16 mouse cellular contexts compared by ENCODE assay signal in genomic region chr8:71527162-71527870, GRCm38 (mm10). TPM values are rescaled to one million over a fixed set of nuclear protein-coding genes. Genes with fewer than 3 reads are reported as not detected.
DNase-seq lines count a peak whose midpoint lies in the region; ATAC-seq and TF ChIP-seq lines count a peak whose summit lies in the region.
"Had no signal": no experiment of that assay in that cellular context is flagged by ENCODE, and none has a peak within 500 bp of the region (broad histone marks: within the 10 kb centered on the region; RNA-seq: fewer than 3 reads in every experiment).

No protein-coding gene starts in this region.

- no peak for DNase-seq in forebrain, embryonic 10.5 days (ENCODE audit: extremely low spot score, low spot score)
- DNase-seq in liver, result no peak
- peak; percentile 41 for DNase-seq in embryonic facial prominence, embryonic 14.5 days (ENCODE audit: low spot score)
- peak; percentile 61 for DNase-seq in limb, embryonic 14.5 days (ENCODE audit: low spot score)
- DNase-seq in layer of hippocampus, adult 18-20 months (ENCODE audit: low spot score in 2 of 2), result no peak
- DNase-seq: adrenal gland, adult 8-10 months; cerebellum, adult 11 months; embryo, embryonic 11 days; kidney, adult 9 months had no signal

- H3K9ac ChIP-seq in forebrain, embryonic 16.5 days (replicated peaks; ENCODE audit: low read depth, low read length), result no peak overlapping the region
- no peak overlapping the region for H3K9ac ChIP-seq in liver, embryonic 15.5 days
- H3K9ac ChIP-seq in embryonic facial prominence, embryonic 14.5 days (ENCODE audit: low read depth, low read length), result no peak overlapping the region
- no peak overlapping the region for H3K9ac ChIP-seq in limb, embryonic 14.5 days (ENCODE audit: low read depth, low read length, severe bottlenecking)
- H3K9ac ChIP-seq: forebrain, embryonic 15.5 days had no signal

- peak overlapping the region; percentile 58; the same call in 1 of the 2 replicates for H3K27ac ChIP-seq in forebrain, embryonic 10.5 days
- no peak overlapping the region for H3K27ac ChIP-seq in forebrain, embryonic 16.5 days (ENCODE audit: low read length)
- peak overlapping the region; percentile 33; the same call in 1 of the 2 replicates for H3K27ac ChIP-seq in liver, embryonic 15.5 days (replicated peaks)
- H3K27ac ChIP-seq in embryonic facial prominence, embryonic 14.5 days (replicated peaks; ENCODE audit: low read depth, low read length), result peak overlapping the region; percentile 52
- 0 out of 2 replicates have a peak overlapping the region, but pooled peaks have one; percentile 33 for H3K27ac ChIP-seq in limb, embryonic 14.5 days (replicated peaks; ENCODE audit: low read depth, low read length)
- H3K27ac ChIP-seq: forebrain, embryonic 15.5 days had no signal

- H3K4me1 ChIP-seq in forebrain, embryonic 10.5 days, result peaks cover 28% of the 10 kb centered on the region
- 0 out of 2 replicates have a peak, but pooled peaks cover 4% of the 10 kb centered on the region for H3K4me1 ChIP-seq in forebrain, embryonic 16.5 days (replicated peaks; ENCODE audit: control insufficient read depth, insufficient read depth, low read length)
- H3K4me1 ChIP-seq in liver, embryonic 15.5 days (replicated peaks), result 0 out of 2 replicates have a peak, but pooled peaks cover 9% of the 10 kb centered on the region
- H3K4me1 ChIP-seq in embryonic facial prominence, embryonic 14.5 days (ENCODE audit: control insufficient read depth, insufficient read depth, low read length), result peaks cover 7% of the 10 kb centered on the region
- H3K4me1 ChIP-seq in limb, embryonic 14.5 days (ENCODE audit: control insufficient read depth, insufficient read depth, low read length), result peaks cover 5% of the 10 kb centered on the region; the same call in 1 of the 2 replicates

- no peak overlapping the region for H3K4me3 ChIP-seq in forebrain, embryonic 10.5 days
- H3K4me3 ChIP-seq in forebrain, embryonic 16.5 days (replicated peaks; ENCODE audit: low read length), result no peak overlapping the region
- H3K4me3 ChIP-seq in liver, embryonic 15.5 days (replicated peaks), result no peak overlapping the region
- no peak overlapping the region for H3K4me3 ChIP-seq in embryonic facial prominence, embryonic 14.5 days (ENCODE audit: low read depth, low read length)
- H3K4me3 ChIP-seq in limb, embryonic 14.5 days (replicated peaks; ENCODE audit: low read length), result no peak overlapping the region
- H3K4me3 ChIP-seq: forebrain, embryonic 15.5 days had no signal

- H3K9me3 ChIP-seq in forebrain, embryonic 10.5 days, result no peaks in the 10 kb centered on the region
- H3K9me3 ChIP-seq in forebrain, embryonic 16.5 days (ENCODE audit: control insufficient read depth, low read length), result no peaks in the 10 kb centered on the region
- no peaks in the 10 kb centered on the region for H3K9me3 ChIP-seq in liver, embryonic 15.5 days (replicated peaks)
- no peaks in the 10 kb centered on the region for H3K9me3 ChIP-seq in embryonic facial prominence, embryonic 14.5 days (ENCODE audit: control insufficient read depth, low read length)
- no peaks in the 10 kb centered on the region for H3K9me3 ChIP-seq in limb, embryonic 14.5 days (ENCODE audit: control insufficient read depth, low read length)
- H3K9me3 ChIP-seq: forebrain, embryonic 15.5 days had no signal

- no peaks in the 10 kb centered on the region for H3K36me3 ChIP-seq in forebrain, embryonic 10.5 days (replicated peaks)
- no peaks in the 10 kb centered on the region for H3K36me3 ChIP-seq in forebrain, embryonic 16.5 days (ENCODE audit: control insufficient read depth, insufficient read depth)
- no peaks in the 10 kb centered on the region for H3K36me3 ChIP-seq in liver, embryonic 15.5 days (replicated peaks)
- no peaks in the 10 kb centered on the region for H3K36me3 ChIP-seq in embryonic facial prominence, embryonic 14.5 days (ENCODE audit: control insufficient read depth, insufficient read depth, low read length)
- no peaks in the 10 kb centered on the region for H3K36me3 ChIP-seq in limb, embryonic 14.5 days (ENCODE audit: control insufficient read depth, insufficient read depth, low read length)
- H3K36me3 ChIP-seq: forebrain, embryonic 15.5 days had no signal

- no peak for ATAC-seq in forebrain, embryonic 16.5 days
- no peak for ATAC-seq in liver, embryonic 15.5 days (ENCODE audit: insufficient read depth)
- ATAC-seq in embryonic facial prominence, embryonic 14.5 days (ENCODE audit: low read depth), result no peak
- 0 out of 2 replicates have a peak, but pooled peaks have one; percentile 31 for ATAC-seq in limb, embryonic 14.5 days (ENCODE audit: low FRiP score, low read depth)
- no peak for ATAC-seq in erythroid progenitor cell, adult 5-6 weeks (replicated peaks; ENCODE audit: low FRiP score, poor library complexity, severe bottlenecking)
- ATAC-seq: forebrain, embryonic 15.5 days had no signal

- H3K4me2 ChIP-seq in forebrain, embryonic 16.5 days (ENCODE audit: low read length), result no peak overlapping the region
- no peak overlapping the region for H3K4me2 ChIP-seq in liver, embryonic 15.5 days
- no peak overlapping the region for H3K4me2 ChIP-seq in embryonic facial prominence, embryonic 14.5 days (ENCODE audit: low read depth, low read length)
- no peak overlapping the region for H3K4me2 ChIP-seq in limb, embryonic 14.5 days (replicated peaks; ENCODE audit: low read depth, low read length, severe bottlenecking)
- H3K4me2 ChIP-seq: forebrain, embryonic 15.5 days had no signal

- peaks cover 64% of the 10 kb centered on the region for H3K27me3 ChIP-seq in forebrain, embryonic 10.5 days (ENCODE audit: poor library complexity, severe bottlenecking)
- H3K27me3 ChIP-seq in forebrain, embryonic 16.5 days (replicated peaks; ENCODE audit: control insufficient read depth, insufficient read depth, low read length), result peaks cover 18% of the 10 kb centered on the region
- peaks cover 27% of the 10 kb centered on the region for H3K27me3 ChIP-seq in liver, embryonic 15.5 days
- peaks cover 27% of the 10 kb centered on the region for H3K27me3 ChIP-seq in embryonic facial prominence, embryonic 14.5 days (replicated peaks; ENCODE audit: control insufficient read depth, insufficient read depth, low read length)
- peaks cover 25% of the 10 kb centered on the region for H3K27me3 ChIP-seq in limb, embryonic 14.5 days (ENCODE audit: control insufficient read depth, insufficient read depth, low read length)

- WGBS in forebrain, embryonic 10.5 days, result 46% methylated on average over 3 of the region's 3 CpGs
- 42% methylated on average over 3 of the region's 3 CpGs for WGBS in forebrain, embryonic 16.5 days
- 44% methylated on average over 3 of the region's 3 CpGs for WGBS in liver, embryonic 15.5 days (ENCODE audit: insufficient replicate concordance)
- WGBS in embryonic facial prominence, embryonic 14.5 days, result 54% methylated on average over 3 of the region's 3 CpGs
- WGBS in limb, embryonic 14.5 days, result 43% methylated on average over 3 of the region's 3 CpGs

- no peak for TF ChIP-seq POLR2A in limb, embryonic 14.5 days (IDR thresholded peaks at IDR 0.05; ENCODE audit: borderline replicate concordance, extremely low read depth, insufficient read depth, insufficient read length)

RNA-seq across cellular contexts. Expression of gene Ccdc194, which starts 1.8 kb away (rescaled TPM):
- 0.47 TPM in 1 of 2 replicates, not detected in the other for polyA plus RNA-seq in forebrain, embryonic 10.5 days (2016; fragmentation: Nextera tagmentation; extraction: Ambion mirVana)
- polyA plus RNA-seq in forebrain, embryonic 16.5 days (2015; fragmentation: Nextera tagmentation; extraction: Ambion mirVana), result 0.26 TPM in 1 of 2 replicates, not detected in the other
- polyA plus RNA-seq in liver, embryonic 15.5 days (2015; fragmentation: Nextera tagmentation; extraction: Ambion mirVana), result 0.06 and 0.14 TPM in 2 replicates
- polyA plus RNA-seq in embryonic facial prominence, embryonic 14.5 days (2014; fragmentation: Nextera tagmentation; extraction: Ambion mirVana), result 2.4 and 3.5 TPM in 2 replicates
- polyA plus RNA-seq in limb, embryonic 14.5 days (2012; rRNA removed), result 1.3 and 1.6 TPM in 2 replicates
- 0.57 and 1.2 TPM in 2 replicates for polyA plus RNA-seq in limb, embryonic 14.5 days (2014; fragmentation: Nextera tagmentation; extraction: Ambion mirVana)
- total RNA-seq in erythroid progenitor cell, adult 5-6 weeks (2015; ENCODE audit: low replicate concordance), result not detected in 2 replicates
- total RNA-seq in erythroid progenitor cell, adult 5-6 weeks (2017; ENCODE audit: low replicate concordance), result not detected in 2 replicates
- total RNA-seq in layer of hippocampus, adult 18-20 months (2021), result not detected
- total RNA-seq: adrenal gland, adult 8-10 months; heart, adult 18-20 months; left cerebral cortex, adult 8-10 months had no signal
- polyA plus RNA-seq: neural tube, embryonic 14.5 days had no signal

RNA-seq across cellular contexts. Expression of gene Bst2, which starts 9.9 kb away (rescaled TPM):
- 6.7 and 7.4 TPM in 2 replicates for polyA plus RNA-seq in forebrain, embryonic 10.5 days (2016; fragmentation: Nextera tagmentation; extraction: Ambion mirVana)
- polyA plus RNA-seq in forebrain, embryonic 16.5 days (2015; fragmentation: Nextera tagmentation; extraction: Ambion mirVana), result 4.7 and 7.5 TPM in 2 replicates
- 35.3 and 37.3 TPM in 2 replicates for polyA plus RNA-seq in liver, embryonic 15.5 days (2015; fragmentation: Nextera tagmentation; extraction: Ambion mirVana)
- polyA plus RNA-seq in embryonic facial prominence, embryonic 14.5 days (2014; fragmentation: Nextera tagmentation; extraction: Ambion mirVana), result 16.0 and 16.2 TPM in 2 replicates
- polyA plus RNA-seq in limb, embryonic 14.5 days (2012; rRNA removed), result 47.2 and 50.6 TPM in 2 replicates
- polyA plus RNA-seq in limb, embryonic 14.5 days (2014; fragmentation: Nextera tagmentation; extraction: Ambion mirVana), result 12.4 and 16.5 TPM in 2 replicates
- total RNA-seq in erythroid progenitor cell, adult 5-6 weeks (2015; ENCODE audit: low replicate concordance), result 7.6 TPM in 1 of 2 replicates, not detected in the other
- 15.1 and 28.2 TPM in 2 replicates for total RNA-seq in erythroid progenitor cell, adult 5-6 weeks (2017; ENCODE audit: low replicate concordance)
- total RNA-seq in layer of hippocampus, adult 18-20 months (2021), result 1 to 10 TPM; 3.8 to 5.4 TPM

RNA-seq across cellular contexts. Expression of gene Mvb12a, which starts 15.4 kb away (rescaled TPM):
- polyA plus RNA-seq in forebrain, embryonic 10.5 days (2016; fragmentation: Nextera tagmentation; extraction: Ambion mirVana), result 65.9 and 66.0 TPM in 2 replicates
- 52.8 and 65.3 TPM in 2 replicates for polyA plus RNA-seq in forebrain, embryonic 16.5 days (2015; fragmentation: Nextera tagmentation; extraction: Ambion mirVana)
- 31.6 and 35.2 TPM in 2 replicates for polyA plus RNA-seq in liver, embryonic 15.5 days (2015; fragmentation: Nextera tagmentation; extraction: Ambion mirVana)
- polyA plus RNA-seq in embryonic facial prominence, embryonic 14.5 days (2014; fragmentation: Nextera tagmentation; extraction: Ambion mirVana), result 85.4 and 95.3 TPM in 2 replicates
- 107 and 169 TPM in 2 replicates for polyA plus RNA-seq in limb, embryonic 14.5 days (2012; rRNA removed)
- 104 and 107 TPM in 2 replicates for polyA plus RNA-seq in limb, embryonic 14.5 days (2014; fragmentation: Nextera tagmentation; extraction: Ambion mirVana)
- total RNA-seq in erythroid progenitor cell, adult 5-6 weeks (2015; ENCODE audit: low replicate concordance), result 7.6 and 9.6 TPM in 2 replicates
- total RNA-seq in erythroid progenitor cell, adult 5-6 weeks (2017; ENCODE audit: low replicate concordance), result 2.1 and 4.5 TPM in 2 replicates
- total RNA-seq in layer of hippocampus, adult 18-20 months (2021), result 10 to 100 TPM; 29.9 to 37.9 TPM

RNA-seq across cellular contexts. Expression of gene Plvap, which starts 15.8 kb away (rescaled TPM):
- 43.3 and 47.5 TPM in 2 replicates for polyA plus RNA-seq in forebrain, embryonic 10.5 days (2016; fragmentation: Nextera tagmentation; extraction: Ambion mirVana)
- 3.5 and 4.4 TPM in 2 replicates for polyA plus RNA-seq in forebrain, embryonic 16.5 days (2015; fragmentation: Nextera tagmentation; extraction: Ambion mirVana)
- polyA plus RNA-seq in liver, embryonic 15.5 days (2015; fragmentation: Nextera tagmentation; extraction: Ambion mirVana), result 22.4 and 23.9 TPM in 2 replicates
- polyA plus RNA-seq in embryonic facial prominence, embryonic 14.5 days (2014; fragmentation: Nextera tagmentation; extraction: Ambion mirVana), result 53.5 and 59.0 TPM in 2 replicates
- 59.8 and 77.7 TPM in 2 replicates for polyA plus RNA-seq in limb, embryonic 14.5 days (2012; rRNA removed)
- 53.2 and 57.2 TPM in 2 replicates for polyA plus RNA-seq in limb, embryonic 14.5 days (2014; fragmentation: Nextera tagmentation; extraction: Ambion mirVana)
- not detected in 2 replicates for total RNA-seq in erythroid progenitor cell, adult 5-6 weeks (2015; ENCODE audit: low replicate concordance)
- total RNA-seq in erythroid progenitor cell, adult 5-6 weeks (2017; ENCODE audit: low replicate concordance), result not detected in 2 replicates
- 1 to 10 TPM; 7.4 to 7.9 TPM for total RNA-seq in layer of hippocampus, adult 18-20 months (2021)

RNA-seq across cellular contexts. Expression of gene Tmem221, which starts 31.4 kb away (rescaled TPM):
- 0.17 and 0.28 TPM in 2 replicates for polyA plus RNA-seq in forebrain, embryonic 10.5 days (2016; fragmentation: Nextera tagmentation; extraction: Ambion mirVana)
- 0.15 and 0.16 TPM in 2 replicates for polyA plus RNA-seq in forebrain, embryonic 16.5 days (2015; fragmentation: Nextera tagmentation; extraction: Ambion mirVana)
- polyA plus RNA-seq in liver, embryonic 15.5 days (2015; fragmentation: Nextera tagmentation; extraction: Ambion mirVana), result 0.50 and 0.94 TPM in 2 replicates
- polyA plus RNA-seq in embryonic facial prominence, embryonic 14.5 days (2014; fragmentation: Nextera tagmentation; extraction: Ambion mirVana), result 1.1 and 1.4 TPM in 2 replicates
- polyA plus RNA-seq in limb, embryonic 14.5 days (2012; rRNA removed), result 0.34 and 0.59 TPM in 2 replicates
- polyA plus RNA-seq in limb, embryonic 14.5 days (2014; fragmentation: Nextera tagmentation; extraction: Ambion mirVana), result 0.48 and 0.89 TPM in 2 replicates
- total RNA-seq in erythroid progenitor cell, adult 5-6 weeks (2015; ENCODE audit: low replicate concordance), result not detected in 2 replicates
- not detected in 2 replicates for total RNA-seq in erythroid progenitor cell, adult 5-6 weeks (2017; ENCODE audit: low replicate concordance)
- under 1 TPM in 1 of 2 experiments, not detected in 1; 0.20 TPM for total RNA-seq in layer of hippocampus, adult 18-20 months (2021)
- polyA plus RNA-seq: neural tube, embryonic 14.5 days had no signal

Comparison
In these comparisons a context has a peak if more than half of its experiments do, and no peak if none do; other contexts are left out.
1. DNase-seq: peak in embryonic facial prominence, embryonic 14.5 days (single experiment) and limb, embryonic 14.5 days (single experiment); none in forebrain, embryonic 10.5 days (single experiment), liver (single experiment) and layer of hippocampus, adult 18-20 months (0 of 2).